Mouse (Mus musculus) CH12.LX (cell line): Measurements from ENCODE around the gene Eya2. TPM values are rescaled to one million over a fixed set of nuclear protein-coding genes. Genes with fewer than 3 reads are reported as not detected.
A peak's percentile ranks its signal among the peaks of the same experiment; 100 is the strongest.

ENCODE experiments used
- DNase-seq: peaks from one replicate; pipeline ENCODE4 v3.0.0-alpha.2; 2013; ENCODE audit errors: extremely low read depth
- H3K27ac ChIP-seq: 2 replicates; pipeline ENCODE4 v1.5.1; 2012; ENCODE audit warnings: low read depth, mild to moderate bottlenecking, control low read depth, moderate library complexity; ENCODE audit not compliant: insufficient read depth
- H3K27me3 ChIP-seq: replicated peaks from 2 replicates; pipeline ENCODE3; 2012; ENCODE audit warnings: inconsistent platforms
- H3K36me3 ChIP-seq, 2 experiments: replicated peaks in 1 of 2; 2 replicates each; pipeline versions ENCODE3 to v1.6.1; 2012; ENCODE audit warnings: inconsistent platforms in 1 of 2, low read length in 1 of 2, mild to moderate bottlenecking in 1 of 2, mixed read lengths in 1 of 2, moderate library complexity in 1 of 2; ENCODE audit not compliant: control insufficient read depth in 1 of 2, insufficient read depth in 1 of 2
- H3K4me1 ChIP-seq, 2 experiments: 2 replicates each; pipeline ENCODE4 v1.6.1; 2012; ENCODE audit warnings: inconsistent platforms in 1 of 2, moderate library complexity in 1 of 2; ENCODE audit not compliant: insufficient read depth in 2 of 2, control insufficient read depth in 1 of 2
- H3K4me2 ChIP-seq: 2 replicates; pipeline ENCODE4 v1.6.1; 2012; ENCODE audit warnings: low read depth, mild to moderate bottlenecking, control low read depth; ENCODE audit not compliant: poor library complexity, insufficient read depth, severe bottlenecking
- H3K4me3 ChIP-seq, 3 experiments: fragments of 150-350 bp in 1 of 3; sonication (generic) in 1 of 3; replicated peaks in 1 of 3; 2 replicates each; pipeline versions ENCODE3 to v1.5.1; 2011 to 2012; ENCODE audit warnings: low read depth in 2 of 3, low read length in 2 of 3, mild to moderate bottlenecking in 2 of 3, moderate library complexity in 2 of 3, control low read depth in 1 of 3, improper control_type of control experiment in 1 of 3, inconsistent platforms in 1 of 3, mixed read lengths in 1 of 3; ENCODE audit not compliant: poor library complexity in 1 of 3
- H3K79me2 ChIP-seq: replicated peaks from 2 replicates; pipeline ENCODE4 v1.6.1; 2012; ENCODE audit warnings: mild to moderate bottlenecking, moderate library complexity; ENCODE audit not compliant: control insufficient read depth, poor library complexity, insufficient read depth, severe bottlenecking; ENCODE audit errors: extremely low read depth
- H3K9ac ChIP-seq: 2 replicates; pipeline ENCODE4 v1.6.1; 2012; ENCODE audit warnings: low read depth, mild to moderate bottlenecking, control low read depth, moderate library complexity; ENCODE audit not compliant: insufficient read depth
- H3K9me3 ChIP-seq: replicated peaks from 2 replicates; pipeline ENCODE3; 2012; ENCODE audit warnings: low read length, inconsistent platforms, mixed read lengths
- BHLHE40 ChIP-seq: IDR thresholded peaks from 2 replicates; pipeline ENCODE4 v1.6.1; 2011; ENCODE audit warnings: mild to moderate bottlenecking, low read depth, low read length, improper control_type of control experiment
- CHD2 ChIP-seq: IDR thresholded peaks from 2 replicates; pipeline ENCODE4 v1.6.1; 2011; ENCODE audit warnings: low read length, improper control_type of control experiment
- E2F4 ChIP-seq: IDR thresholded peaks from 2 replicates; pipeline ENCODE4 v1.6.1; 2011; ENCODE audit warnings: low read depth, low read length, improper control_type of control experiment; ENCODE audit not compliant: insufficient replicate concordance
- EP300 ChIP-seq: IDR thresholded peaks from 2 replicates; pipeline ENCODE4 v1.6.1; 2011; ENCODE audit warnings: low read length, improper control_type of control experiment
- ETS1 ChIP-seq: conservative IDR thresholded peaks from 2 replicates; pipeline ENCODE4 v1.6.1; 2012; ENCODE audit warnings: low read depth, mild to moderate bottlenecking, inconsistent platforms, low read length, improper control_type of control experiment, moderate library complexity
- HCFC1 ChIP-seq: IDR thresholded peaks from 2 replicates; pipeline ENCODE4 v1.6.1; 2012; ENCODE audit warnings: low read depth, mild to moderate bottlenecking, inconsistent platforms, low read length, improper control_type of control experiment
- IRF4 ChIP-seq: IDR thresholded peaks from 2 replicates; pipeline ENCODE4 v1.6.1; 2014; ENCODE audit warnings: low read depth, mild to moderate bottlenecking, inconsistent platforms, low read length, improper control_type of control experiment
- JUN ChIP-seq: IDR thresholded peaks from 2 replicates; pipeline ENCODE4 v1.6.1; 2011; ENCODE audit warnings: low read depth, mild to moderate bottlenecking, low read length, improper control_type of control experiment, moderate library complexity; ENCODE audit not compliant: insufficient read depth
- JUND ChIP-seq: conservative IDR thresholded peaks from 2 replicates; pipeline ENCODE4 v1.6.1; 2011; ENCODE audit warnings: low read depth, low read length, improper control_type of control experiment
- MAX ChIP-seq: IDR thresholded peaks from 2 replicates; pipeline ENCODE4 v1.6.1; 2011; ENCODE audit warnings: low read length, improper control_type of control experiment
- MAZ ChIP-seq: IDR thresholded peaks from 2 replicates; pipeline ENCODE4 v1.6.1; 2012; ENCODE audit warnings: low read depth, mild to moderate bottlenecking, inconsistent platforms, low read length, improper control_type of control experiment, moderate library complexity
- MEF2A ChIP-seq: IDR thresholded peaks from 2 replicates; pipeline ENCODE4 v1.6.1; 2014; ENCODE audit warnings: low read depth, mild to moderate bottlenecking, inconsistent platforms, low read length, improper control_type of control experiment, borderline replicate concordance
- MYC ChIP-seq: IDR thresholded peaks from 2 replicates; pipeline ENCODE4 v1.6.1; 2011; ENCODE audit warnings: low read depth, mild to moderate bottlenecking, improper control_type of control experiment, low read length
- NELFE ChIP-seq: IDR thresholded peaks from 2 replicates; pipeline ENCODE4 v1.6.1; 2011; ENCODE audit warnings: low read depth, low read length, improper control_type of control experiment
- NRF1 ChIP-seq: IDR thresholded peaks from 2 replicates; pipeline ENCODE4 v1.6.1; 2014; ENCODE audit warnings: low read depth, mild to moderate bottlenecking, inconsistent platforms, low read length, improper control_type of control experiment, moderate library complexity
- PAX5 ChIP-seq: IDR thresholded peaks from 2 replicates; pipeline ENCODE4 v1.6.1; 2012; ENCODE audit warnings: low read length, inconsistent platforms, mixed read lengths
- POLR2A ChIP-seq: IDR thresholded peaks from 2 replicates; pipeline ENCODE4 v1.6.1; 2011; ENCODE audit warnings: low read depth, mild to moderate bottlenecking, improper control_type of control experiment, low read length
- POLR2AphosphoS2 ChIP-seq: IDR thresholded peaks from 2 replicates; pipeline ENCODE4 v1.6.1; 2011; ENCODE audit warnings: low read depth, low read length, improper control_type of control experiment
- RAD21 ChIP-seq: IDR thresholded peaks from 2 replicates; pipeline ENCODE4 v1.6.1; 2011; ENCODE audit warnings: low read depth, mild to moderate bottlenecking, low read length, improper control_type of control experiment, moderate library complexity
- TBP ChIP-seq: conservative IDR thresholded peaks from 2 replicates; pipeline ENCODE4 v1.6.1; 2011; ENCODE audit warnings: low read depth, low read length, improper control_type of control experiment
- TCF12 ChIP-seq: IDR thresholded peaks from 2 replicates; pipeline ENCODE4 v1.6.1; 2014; ENCODE audit warnings: low read depth, mild to moderate bottlenecking, inconsistent platforms, low read length, improper control_type of control experiment
- UBTF ChIP-seq: IDR thresholded peaks from 2 replicates; pipeline ENCODE4 v1.6.1; 2012; ENCODE audit warnings: low read depth, mild to moderate bottlenecking, inconsistent platforms, low read length, improper control_type of control experiment, moderate library complexity
- USF1 ChIP-seq: IDR thresholded peaks from 2 replicates; pipeline ENCODE4 v1.6.1; 2014; ENCODE audit warnings: low read depth, mild to moderate bottlenecking, inconsistent platforms, low read length, improper control_type of control experiment
- ZNF384 ChIP-seq: IDR thresholded peaks from 2 replicates; pipeline ENCODE4 v1.6.1; 2012; ENCODE audit warnings: low read depth, low read length, improper control_type of control experiment, inconsistent platforms
- dilution Hi-C: fragments of 300-500 bp; cut with MboI; formaldehyde crosslinking; loops from 2 replicates; pipeline ENCODE4 v1.14.3; 2020; ENCODE audit warnings: low sequenced_read_pairs; ENCODE audit not compliant: extremely low pct_unique_long_range_greater_than_20kb, extremely low pct_ligation_motif_present
- in situ Hi-C: fragments of 300-500 bp; cut with MboI; formaldehyde crosslinking; loops from 3 replicates; pipeline ENCODE4 v1.14.3; 2019; ENCODE audit warnings: low sequenced_read_pairs, low pct_ligation_motif_present, low pct_unique_long_range_greater_than_20kb, mixed read lengths
- polyA plus RNA-seq: library from polyadenylated mRNA; unstranded; fragments of >175 nt; gene quantifications from 2 replicates; pipeline ENCODE4 v1.2.1, GENCODE M21; 2012; ENCODE audit warnings: low read depth; ENCODE audit not compliant: insufficient read length
- total RNA-seq, 2 experiments: library from RNA; depleted of rRNA; stranded (reverse); fragments of 300-350 nt in 1 of 2; fragments of >200 nt in 1 of 2; gene quantifications; 2 replicates each; pipeline ENCODE4 v1.2.3; 2012 to 2014

Gene Eya2
- total and polyA plus RNA-seq, 3 experiments, result not detected

DNA sequence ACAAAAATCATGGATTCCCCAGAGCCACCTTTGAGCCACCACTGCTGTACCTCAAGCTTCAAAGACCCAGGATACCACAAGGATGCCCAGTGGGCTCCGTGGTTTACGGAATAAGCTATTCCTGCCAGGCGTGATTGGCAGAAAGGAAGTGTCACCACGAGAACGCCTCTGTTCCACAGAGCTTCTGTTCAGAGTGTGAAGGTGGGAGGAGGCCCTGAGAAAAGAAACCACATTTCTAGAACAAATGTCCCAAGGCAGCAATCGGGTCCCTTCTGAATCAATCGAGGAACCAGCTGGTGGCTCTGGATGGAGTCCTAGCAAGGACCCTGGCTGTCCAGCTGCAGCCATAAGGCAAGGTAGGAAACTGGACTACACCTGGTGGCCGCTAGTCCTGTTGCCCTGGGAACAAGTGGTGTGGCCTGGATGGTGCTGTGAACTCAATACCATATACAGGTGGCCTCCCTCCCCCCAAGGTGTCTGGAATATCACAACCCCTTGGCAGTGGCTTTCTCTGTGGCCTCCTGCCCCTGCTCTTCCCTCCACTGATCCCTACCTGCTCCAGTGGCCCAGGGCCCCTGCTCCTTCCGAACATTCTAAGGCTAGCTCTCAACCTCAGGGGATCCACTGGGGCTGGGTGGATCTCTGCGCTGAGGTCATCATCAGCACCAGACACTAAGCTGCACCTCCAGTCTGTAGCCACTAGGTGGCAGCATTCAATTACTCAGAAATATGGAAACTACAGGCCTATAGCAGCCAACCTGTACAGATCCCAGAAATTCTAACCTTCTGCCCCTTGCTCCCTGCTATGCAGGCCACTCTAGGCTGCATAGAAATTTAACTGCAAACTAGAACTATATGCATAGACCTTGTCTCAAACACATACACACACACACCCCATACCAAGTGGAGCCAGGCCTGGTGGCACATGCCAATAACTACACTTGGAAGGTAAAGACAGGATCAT, 224.4 kb downstream of the Eya2 start (continued):
- TF ChIP-seq TCF12, result peak; percentile 7; the same call in 1 of the 2 replicates
- TF ChIP-seq POLR2AphosphoS2, result 0 out of 2 replicates have a peak, but pooled peaks have one; percentile 24
- no peak for TF ChIP-seq UBTF
- no peak for TF ChIP-seq E2F4
- no peak; the same call in 1 of the 2 replicates for TF ChIP-seq HCFC1
- TF ChIP-seq NELFE, result peak; percentile 33; the same call in 1 of the 2 replicates
- no peak for TF ChIP-seq ETS1
- no peak for TF ChIP-seq IRF4
- 0 out of 2 replicates have a peak, but pooled peaks have one; percentile 8 for TF ChIP-seq JUND
- no peak for TF ChIP-seq CHD2
- TF ChIP-seq MAX, result no peak
- TF ChIP-seq MEF2A, result 0 out of 2 replicates have a peak, but pooled peaks have one; percentile 10
- TF ChIP-seq MYC, result peak; percentile 27; the same call in 1 of the 2 replicates
- no peak for TF ChIP-seq JUN
- no peak for TF ChIP-seq TBP
- TF ChIP-seq USF1, result no peak
- TF ChIP-seq PAX5, result no peak
- TF ChIP-seq MAZ, result no peak
- TF ChIP-seq RAD21, result peak; percentile 78
- TF ChIP-seq, all 38 proteins: peak for 13

DNA sequence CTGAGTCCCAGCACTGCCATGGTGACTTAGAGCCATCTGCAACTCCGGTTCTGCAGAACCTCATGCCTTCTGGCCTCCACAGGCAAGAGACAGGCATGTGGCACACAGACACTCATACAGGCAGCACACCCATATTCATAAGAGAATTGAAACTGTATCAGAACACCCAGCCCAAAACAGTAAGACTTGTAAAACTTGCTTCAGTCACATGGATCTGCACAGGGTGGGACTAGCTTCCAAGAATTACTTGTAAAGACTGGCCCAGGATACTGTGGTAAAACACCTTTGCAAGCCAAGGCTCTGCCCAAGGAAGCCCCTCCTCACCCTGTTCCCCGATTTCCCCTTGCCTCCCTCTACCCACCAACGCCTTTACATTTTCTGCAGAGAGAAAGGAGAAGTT, 225.2 kb downstream of the Eya2 start:
- no peaks in the 10 kb centered on the region for H3K9me3 ChIP-seq
- no peak for DNase-seq
- no peak overlapping the region for H3K4me3 ChIP-seq
- no peak for TF ChIP-seq EP300
- TF ChIP-seq TCF12, result no peak
- no peak for TF ChIP-seq E2F4
- TF ChIP-seq POLR2A, result no peak
- TF ChIP-seq NRF1, result no peak
- TF ChIP-seq MEF2A, result no peak
- TF ChIP-seq BHLHE40, result no peak
- TF ChIP-seq ZNF384, result no peak
- H3K4me1 ChIP-seq, result peaks cover 0 to 45% of the 10 kb centered on the region in 2 experiments; a peak in 3 of 4 replicates
- in situ Hi-C loops, result loop anchor here (5.0 kb wide), 1 partner anchor 92 kb away; no protein-coding TSS in a partner anchor
- peaks cover 19% of the 10 kb centered on the region for H3K79me2 ChIP-seq
- H3K27ac ChIP-seq, result no peak overlapping the region
- H3K9ac ChIP-seq, result no peak overlapping the region
- H3K27me3 ChIP-seq, result no peaks in the 10 kb centered on the region
- no peak overlapping the region for H3K4me2 ChIP-seq
- dilution Hi-C loops, result no loop called here
- peaks cover 91 to 98% of the 10 kb centered on the region in 2 experiments for H3K36me3 ChIP-seq
